Mouse (Mus musculus) heart, embryonic 15.5 days (tissue): ENCODE results near the gene Ppp1r26. TPM values are rescaled to one million over a fixed set of nuclear protein-coding genes. Genes with fewer than 3 reads are reported as not detected.

Experiments used
- ATAC-seq: fragments of 200-750 bp; cut with Nextera tagmentation; replicated peaks from 2 replicates; pipeline ENCODE4 v1.8.0; 2017; ENCODE audit warnings: low read depth, moderate TSS enrichment; ENCODE audit not compliant: insufficient number of reproducible peaks, insufficient read depth, low FRiP score
- H3K27ac ChIP-seq: fragments of 300-500 bp; sonication (generic); 2 replicates; pipeline ENCODE4 v1.5.1; 2015; ENCODE audit warnings: mild to moderate bottlenecking, inconsistent platforms
- H3K27me3 ChIP-seq: fragments of 300-500 bp; sonication (generic); 2 replicates; pipeline ENCODE4 v1.6.1; 2015; ENCODE audit warnings: inconsistent platforms
- H3K36me3 ChIP-seq: fragments of 300-500 bp; sonication (generic); 2 replicates; pipeline ENCODE4 v1.6.1; 2015; ENCODE audit warnings: mild to moderate bottlenecking, inconsistent platforms
- H3K4me1 ChIP-seq: fragments of 300-500 bp; sonication (generic); replicated peaks from 2 replicates; pipeline ENCODE4 v1.6.1; 2015; ENCODE audit warnings: inconsistent platforms
- H3K4me2 ChIP-seq: fragments of 300-500 bp; sonication (generic); 2 replicates; pipeline ENCODE4 v1.6.1; 2015; ENCODE audit warnings: inconsistent platforms, mild to moderate bottlenecking, moderate library complexity
- H3K4me3 ChIP-seq: fragments of 300-500 bp; sonication (generic); 2 replicates; pipeline ENCODE4 v1.5.1; 2015; ENCODE audit warnings: mild to moderate bottlenecking, inconsistent platforms
- H3K9ac ChIP-seq: fragments of 300-500 bp; sonication (generic); 2 replicates; pipeline ENCODE4 v1.6.1; 2015; ENCODE audit warnings: mild to moderate bottlenecking, inconsistent platforms
- H3K9me3 ChIP-seq: fragments of 300-500 bp; sonication (generic); replicated peaks from 2 replicates; pipeline ENCODE4 v1.6.1; 2016; ENCODE audit warnings: inconsistent platforms
- WGBS: fragments of 180-500 bp; shearing (Covaris S2); methylation state at CpG from one replicate; pipeline ENCODE4 v1.1.7; 2015; ENCODE audit warnings: mixed read lengths; 5-methylcytosine and 5-hydroxymethylcytosine counted together
- polyA plus RNA-seq: library from polyadenylated mRNA; unstranded; fragments of >200 nt; fragmentation: Nextera tagmentation; extraction: Ambion mirVana; gene quantifications from 2 replicates; pipeline ENCODE4 v1.2.1, GENCODE M21; 2015

The Ppp1r26 gene
- polyA plus RNA-seq, 1 experiment from 2014 or later = 3.1 TPM

- Histone ChIP-seq H3K9ac (no peak overlapping the region), H3K27me3 (peaks cover 19% of the 10 kb centered on the region), H3K4me3 (no peak overlapping the region), H3K9me3 (no peaks in the 10 kb centered on the region), H3K27ac (peak overlapping the region; percentile 49; the same call in 1 of the 2 replicates), H3K36me3 (no peaks in the 10 kb centered on the region), H3K4me1 (peaks cover 26% of the 10 kb centered on the region), H3K4me2 (peak overlapping the region; percentile 19)
- WGBS = 29% methylated on average over 10 of the region's 10 CpGs
- ATAC-seq = peak; percentile 82
Measured at GRCm38 (mm10) chr2:28415387-28416024, 31.1 kb upstream of the Ppp1r26 start.

DNA sequence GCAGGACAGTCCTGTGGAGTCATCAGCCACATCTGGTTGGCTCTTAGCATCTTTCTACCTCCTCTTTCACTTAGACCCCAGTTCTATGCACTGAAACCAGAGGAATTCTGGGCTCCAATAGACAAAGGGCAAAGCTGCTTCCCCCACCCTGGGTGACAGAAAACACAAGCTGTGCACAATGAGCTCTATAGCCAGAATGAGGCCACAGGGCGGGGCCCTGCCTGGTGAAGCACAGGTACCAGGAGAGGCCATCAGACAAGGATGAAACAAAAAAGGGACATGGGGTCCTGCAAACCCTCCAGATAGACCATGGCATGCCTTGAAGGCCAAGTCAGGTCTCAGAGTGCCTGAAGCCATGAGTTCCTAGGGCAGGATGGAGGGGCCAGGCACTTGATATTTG is 30.1 kb upstream of the Ppp1r26 start:
- no peak overlapping the region for H3K4me3 ChIP-seq
- 100% methylated on average over 1 of the region's 1 CpGs for WGBS
- no peak overlapping the region for H3K9ac ChIP-seq
- no peak for ATAC-seq
- no peak overlapping the region for H3K4me2 ChIP-seq
- no peaks in the 10 kb centered on the region for H3K9me3 ChIP-seq
- H3K36me3 ChIP-seq = no peaks in the 10 kb centered on the region
- peaks cover 26% of the 10 kb centered on the region for H3K4me1 ChIP-seq
- H3K27ac ChIP-seq = peak overlapping the region; percentile 49
- peaks cover 19% of the 10 kb centered on the region for H3K27me3 ChIP-seq

GRCm38 (mm10) chr2:28418034-28418433 is 28.6 kb upstream of the Ppp1r26 start:
- ATAC-seq = no peak
- Histone ChIP-seq H3K9me3 (no peaks in the 10 kb centered on the region), H3K4me1 (peaks cover 26% of the 10 kb centered on the region), H3K27me3 (peaks cover 10% of the 10 kb centered on the region), H3K9ac (no peak overlapping the region), H3K36me3 (no peaks in the 10 kb centered on the region), H3K4me2 (no peak overlapping the region), H3K4me3 (no peak overlapping the region), H3K27ac (no peak overlapping the region)
- 35% methylated on average over 2 of the region's 2 CpGs for WGBS

- Histone ChIP-seq H3K4me3 (no peak overlapping the region), H3K27me3 (peaks cover 10% of the 10 kb centered on the region), H3K4me1 (peaks cover 18% of the 10 kb centered on the region), H3K9ac (no peak overlapping the region), H3K4me2 (no peak overlapping the region), H3K27ac (no peak overlapping the region), H3K36me3 (no peaks in the 10 kb centered on the region), H3K9me3 (no peaks in the 10 kb centered on the region)
- 26% methylated on average over 4 of the region's 4 CpGs for WGBS
- no peak for ATAC-seq
Measured at GRCm38 (mm10) chr2:28419898-28420297, 26.7 kb upstream of the Ppp1r26 start.

DNA sequence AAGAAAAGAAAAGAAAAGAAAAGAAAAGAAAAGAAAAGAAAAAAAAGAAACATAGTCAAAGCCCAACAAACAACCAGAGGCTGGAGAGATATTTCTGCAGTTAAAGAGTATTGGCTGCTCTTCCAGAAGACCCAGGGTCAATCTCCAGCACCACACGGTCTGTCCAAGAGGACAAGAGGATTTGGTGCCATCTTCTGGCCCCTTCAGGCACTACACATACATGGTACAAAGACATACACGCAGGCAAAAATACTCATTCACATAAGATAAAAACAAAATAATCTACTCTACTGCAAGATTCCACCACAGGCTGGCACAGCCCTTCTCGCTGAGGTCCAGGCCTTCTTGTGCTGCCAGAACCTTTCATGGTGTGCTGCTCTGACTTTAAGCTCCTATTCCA is 23.4 kb upstream of the Ppp1r26 start:
- H3K4me3 ChIP-seq = no peak overlapping the region
- no peaks in the 10 kb centered on the region for H3K4me1 ChIP-seq
- no peak overlapping the region for H3K4me2 ChIP-seq
- 28% methylated on average over 3 of the region's 3 CpGs for WGBS
- no peaks in the 10 kb centered on the region for H3K36me3 ChIP-seq
- H3K9me3 ChIP-seq = no peaks in the 10 kb centered on the region
- H3K9ac ChIP-seq = no peak overlapping the region
- no peak for ATAC-seq
- H3K27me3 ChIP-seq = peaks cover 6% of the 10 kb centered on the region
- no peak overlapping the region for H3K27ac ChIP-seq

GRCm38 (mm10) chr2:28427226-28427625 is 19.4 kb upstream of the Ppp1r26 start:
- WGBS = 81% methylated on average over 6 of the region's 6 CpGs
- H3K9me3 ChIP-seq = no peaks in the 10 kb centered on the region

GRCm38 (mm10) chr2:28430846-28431245 is 15.8 kb upstream of the Ppp1r26 start:
- Histone ChIP-seq H3K4me1 (peaks cover 3% of the 10 kb centered on the region; the same call in 1 of the 2 replicates), H3K4me2 (no peak overlapping the region), H3K9ac (no peak overlapping the region), H3K9me3 (no peaks in the 10 kb centered on the region), H3K27me3 (no peaks in the 10 kb centered on the region; the same call in 1 of the 2 replicates), H3K27ac (no peak overlapping the region), H3K4me3 (no peak overlapping the region), H3K36me3 (no peaks in the 10 kb centered on the region)
- no peak for ATAC-seq
- 41% methylated on average over 6 of the region's 6 CpGs for WGBS

More at GRCm38 (mm10) chr2:28427226-28427625, 19.4 kb upstream of the Ppp1r26 start:
- Histone ChIP-seq H3K9ac (no peak overlapping the region), H3K36me3 (no peaks in the 10 kb centered on the region), H3K4me3 (no peak overlapping the region), H3K27ac (no peak overlapping the region), H3K4me2 (no peak overlapping the region), H3K27me3 (no peaks in the 10 kb centered on the region; the same call in 1 of the 2 replicates), H3K4me1 (no peaks in the 10 kb centered on the region)
- no peak for ATAC-seq

- Histone ChIP-seq H3K4me3 (no peak overlapping the region), H3K9me3 (no peaks in the 10 kb centered on the region), H3K36me3 (no peaks in the 10 kb centered on the region), H3K4me1 (peaks cover 3% of the 10 kb centered on the region; the same call in 1 of the 2 replicates), H3K27me3 (no peaks in the 10 kb centered on the region), H3K27ac (no peak overlapping the region), H3K4me2 (no peak overlapping the region), H3K9ac (no peak overlapping the region)
- WGBS = 7% methylated on average over 1 of the region's 1 CpGs
- ATAC-seq = no peak
Measured at GRCm38 (mm10) chr2:28432811-28433210, 13.8 kb upstream of the Ppp1r26 start.

- H3K9ac ChIP-seq = no peak overlapping the region
- WGBS = 17% methylated on average over 1 of the region's 2 CpGs
- H3K27me3 ChIP-seq = no peaks in the 10 kb centered on the region
- no peak overlapping the region for H3K4me2 ChIP-seq
- H3K36me3 ChIP-seq = no peaks in the 10 kb centered on the region
- no peak overlapping the region for H3K27ac ChIP-seq
- H3K4me1 ChIP-seq = peaks cover 3% of the 10 kb centered on the region; the same call in 1 of the 2 replicates
- ATAC-seq = no peak
- H3K4me3 ChIP-seq = no peak overlapping the region
- no peaks in the 10 kb centered on the region for H3K9me3 ChIP-seq
Measured at GRCm38 (mm10) chr2:28433512-28433911, 13.1 kb upstream of the Ppp1r26 start.

DNA sequence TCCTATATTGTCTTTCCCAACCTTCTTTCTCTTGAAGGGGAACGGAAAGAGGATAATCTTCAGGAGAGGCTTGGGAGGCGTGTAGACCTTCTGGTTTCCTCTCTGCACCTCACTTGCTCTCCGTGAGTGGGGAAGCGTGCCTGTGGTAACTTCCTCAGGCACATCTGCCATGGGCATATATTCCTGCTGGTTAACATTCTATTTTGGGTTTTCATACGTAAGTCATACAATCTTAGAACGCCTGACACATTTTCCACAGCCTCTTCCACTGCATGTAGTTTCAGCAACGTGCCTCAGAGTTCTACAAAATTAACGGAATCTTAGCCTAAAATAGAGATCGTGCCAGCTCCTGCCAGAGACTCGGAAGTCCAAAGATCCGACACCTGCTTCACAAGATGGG is 11.2 kb upstream of the Ppp1r26 start:
- no peaks in the 10 kb centered on the region for H3K36me3 ChIP-seq
- H3K27me3 ChIP-seq = no peaks in the 10 kb centered on the region
- H3K4me1 ChIP-seq = peaks cover 3% of the 10 kb centered on the region; the same call in 1 of the 2 replicates
- no peak overlapping the region for H3K9ac ChIP-seq
- no peak overlapping the region for H3K27ac ChIP-seq
- H3K4me2 ChIP-seq = no peak overlapping the region
- H3K4me3 ChIP-seq = no peak overlapping the region
- ATAC-seq = no peak
- H3K9me3 ChIP-seq = no peaks in the 10 kb centered on the region
- 78% methylated on average over 11 of the region's 11 CpGs for WGBS

- Histone ChIP-seq H3K4me2 (no peak overlapping the region), H3K4me3 (no peak overlapping the region), H3K4me1 (0 out of 2 replicates have a peak, but pooled peaks cover under 1% of the 10 kb centered on the region), H3K9ac (no peak overlapping the region), H3K27ac (no peak overlapping the region), H3K36me3 (no peaks in the 10 kb centered on the region), H3K27me3 (0 out of 2 replicates have a peak, but pooled peaks cover 5% of the 10 kb centered on the region), H3K9me3 (no peaks in the 10 kb centered on the region)
- WGBS = 67% methylated on average over 6 of the region's 6 CpGs
- ATAC-seq = no peak
Measured at GRCm38 (mm10) chr2:28440842-28441241, 5.8 kb upstream of the Ppp1r26 start.

GRCm38 (mm10) chr2:28445082-28445481 is 1.5 kb upstream of the Ppp1r26 start:
- H3K9ac ChIP-seq = no peak overlapping the region
- H3K36me3 ChIP-seq = no peaks in the 10 kb centered on the region
- H3K4me2 ChIP-seq = no peak overlapping the region
- H3K27ac ChIP-seq = no peak overlapping the region
- H3K9me3 ChIP-seq = no peaks in the 10 kb centered on the region
- H3K4me3 ChIP-seq = no peak overlapping the region
- 77% methylated on average over 4 of the region's 4 CpGs for WGBS
- peaks cover 12% of the 10 kb centered on the region for H3K27me3 ChIP-seq
- H3K4me1 ChIP-seq = peaks cover 13% of the 10 kb centered on the region
- no peak for ATAC-seq
